Mouse (Mus musculus) CD4-positive, CD25-positive, alpha-beta regulatory T cell, adult 2 months (primary cell): Measurements from ENCODE around the gene Coil.

ENCODE experiments used
- DNase-seq: peaks from one replicate; pipeline ENCODE4 v3.0.0-alpha.2; 2012; ENCODE audit warnings: low read depth, low spot score

The Coil gene

DNA sequence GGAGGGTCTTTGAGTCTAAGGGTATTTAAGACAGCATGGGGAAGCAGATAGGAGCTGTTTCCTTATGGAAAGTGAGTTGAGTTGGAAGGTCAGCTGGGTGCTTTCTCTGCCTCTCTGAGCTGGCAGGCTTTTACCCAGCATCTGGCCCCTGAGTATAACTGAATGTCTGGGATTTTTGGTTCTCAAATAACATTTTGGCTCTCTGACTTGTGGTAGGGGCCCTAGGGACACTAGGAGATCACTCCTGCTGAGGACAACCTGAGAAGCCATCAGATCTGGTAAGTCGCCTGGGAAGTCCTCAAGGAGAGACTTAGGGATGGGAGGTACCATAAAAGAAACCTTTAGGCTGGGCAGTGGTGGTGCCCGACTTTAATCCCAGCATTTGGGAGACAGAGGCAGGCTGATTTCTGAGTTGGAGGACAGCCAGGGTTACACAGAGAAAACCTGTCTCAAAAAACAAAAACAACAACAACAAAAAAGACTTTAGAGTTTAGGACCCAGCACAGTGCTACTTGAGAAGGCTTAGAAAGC, at the start of gene Coil:
Coil (plus strand) TSS at position 51 of the 531 bp plus-strand sequence.
- DNase-seq = peak; percentile 12

DNA sequence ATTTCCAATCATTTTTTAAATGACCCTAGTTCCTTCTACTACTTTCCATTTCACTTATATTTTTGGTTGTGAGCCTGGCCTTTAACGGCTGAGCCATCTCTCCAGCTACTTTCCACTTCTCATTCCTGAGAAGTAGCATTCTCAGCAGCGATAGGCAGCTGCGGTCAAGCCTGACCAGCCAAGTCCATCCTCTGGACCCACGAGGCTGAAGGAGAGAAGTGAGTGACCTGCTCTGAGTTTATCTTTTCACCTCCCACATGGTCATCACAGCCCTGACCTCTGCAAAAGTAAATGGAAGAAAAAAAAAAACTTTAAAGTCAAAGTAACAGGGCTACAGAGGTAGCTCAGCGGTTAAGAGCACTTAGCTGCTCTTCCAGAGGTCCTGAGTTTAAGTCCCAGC, 43.5 kb upstream of the Coil start:
- DNase-seq = no peak

GRCm38 (mm10) chr11:88931692-88932530, 38.1 kb upstream of the Coil start:
- DNase-seq = no peak

DNA sequence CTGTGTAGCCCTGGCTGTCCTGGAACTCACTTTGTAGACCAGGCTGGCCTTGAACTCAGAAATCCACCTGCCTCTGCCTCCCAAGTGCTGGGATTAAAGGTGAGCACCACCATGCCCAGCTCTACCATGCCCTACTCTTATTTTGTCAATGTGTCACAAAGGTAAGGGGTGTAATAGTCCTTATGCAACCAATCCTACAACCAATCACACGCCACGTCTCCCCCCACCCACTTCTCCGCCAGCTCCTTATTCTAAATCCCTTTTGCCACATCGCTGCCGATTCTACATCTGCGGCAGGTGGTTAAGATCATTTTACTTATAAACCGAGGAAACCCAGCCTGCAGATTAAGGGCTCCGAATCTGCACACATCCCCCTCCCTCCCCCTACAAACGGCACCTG, 37.0 kb upstream of the Coil start:
- DNase-seq = no peak

DNA sequence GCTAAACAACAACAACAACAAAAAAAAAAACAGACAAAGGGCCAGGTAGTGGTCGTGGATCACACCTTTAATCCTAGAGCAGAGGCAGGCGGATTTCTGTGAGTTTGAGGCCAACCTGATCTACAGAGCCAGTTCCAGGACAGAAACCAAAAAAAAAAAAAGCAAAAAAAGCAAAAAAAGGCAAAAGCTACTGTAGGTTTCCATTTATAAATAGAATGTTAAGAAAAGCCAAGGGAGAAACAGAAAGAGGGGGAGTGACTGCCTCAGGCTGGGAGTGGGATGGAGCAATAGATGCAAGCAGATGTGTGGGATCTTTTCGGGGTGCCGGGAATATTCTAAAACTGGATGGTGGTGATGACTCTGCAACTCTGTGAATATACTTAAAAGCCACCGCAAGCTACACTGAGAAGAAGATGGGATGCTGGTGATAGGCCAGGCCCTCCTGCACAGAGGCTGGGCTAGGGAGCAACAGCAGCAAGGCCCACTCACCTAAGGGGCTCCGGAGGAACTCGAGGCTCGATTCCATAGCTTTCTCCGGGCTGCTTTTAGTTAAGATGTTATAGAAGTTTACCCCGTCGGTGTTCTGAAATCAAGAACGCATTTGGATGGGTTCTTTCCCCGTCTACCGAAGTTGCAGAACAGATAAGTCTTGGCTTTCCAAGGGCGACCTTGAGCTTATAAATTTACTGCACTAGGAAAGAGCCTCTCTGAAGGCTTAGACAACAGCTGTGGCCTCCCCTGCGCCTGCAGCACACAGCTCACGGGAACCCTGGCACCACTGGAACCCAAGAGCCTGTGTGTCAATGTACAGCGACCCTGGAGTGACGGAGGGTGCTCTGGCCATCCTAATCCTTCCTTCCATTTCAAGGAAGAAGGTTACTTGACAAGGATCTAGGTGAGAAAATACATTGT, 35.7 kb upstream of the Coil start:
- no peak for DNase-seq

DNA sequence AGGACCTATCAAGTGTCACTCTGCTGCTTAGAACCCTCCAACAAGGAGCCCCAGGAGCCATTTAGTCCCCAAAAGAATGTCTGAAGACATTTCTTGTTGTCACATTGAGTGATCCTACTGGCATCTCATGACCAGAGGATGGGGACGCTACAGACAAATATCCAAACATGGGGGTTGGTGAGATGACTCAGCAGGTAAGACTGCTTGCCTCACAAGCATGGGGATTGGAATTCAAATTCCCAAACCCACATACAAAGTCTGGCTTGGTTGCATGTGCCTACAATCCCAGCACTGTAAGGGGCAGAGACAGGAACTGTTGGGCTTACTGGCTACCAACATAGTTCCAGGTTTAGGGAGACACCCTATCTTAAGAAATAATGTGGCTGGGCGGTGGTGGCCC, 32.2 kb upstream of the Coil start:
- no peak for DNase-seq

DNA sequence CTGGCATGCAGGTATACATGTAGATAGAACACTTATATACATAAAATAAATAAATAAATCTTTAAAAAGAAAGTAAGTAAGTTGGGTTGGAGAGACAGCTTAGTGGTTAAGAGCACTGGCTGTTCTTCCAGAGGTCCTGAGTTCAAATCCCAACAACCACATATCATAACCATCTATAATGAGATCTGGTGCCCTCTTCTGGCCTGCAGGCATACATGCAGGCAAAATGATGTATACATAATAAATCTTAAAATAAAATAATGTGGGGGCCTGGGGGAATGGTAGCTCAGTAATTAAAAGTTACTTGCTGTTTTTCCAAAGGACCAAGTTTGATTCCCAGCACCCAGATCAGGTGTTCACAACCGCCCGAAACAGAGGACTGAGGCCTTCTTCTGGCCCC, 31.3 kb upstream of the Coil start:
- DNase-seq = no peak

GRCm38 (mm10) chr11:88939634-88940033, 30.4 kb upstream of the Coil start:
- no peak for DNase-seq

GRCm38 (mm10) chr11:88941489-88941888, 28.6 kb upstream of the Coil start:
- DNase-seq = no peak

GRCm38 (mm10) chr11:88945971-88946585, 24.0 kb upstream of the Coil start:
- DNase-seq = no peak

DNA sequence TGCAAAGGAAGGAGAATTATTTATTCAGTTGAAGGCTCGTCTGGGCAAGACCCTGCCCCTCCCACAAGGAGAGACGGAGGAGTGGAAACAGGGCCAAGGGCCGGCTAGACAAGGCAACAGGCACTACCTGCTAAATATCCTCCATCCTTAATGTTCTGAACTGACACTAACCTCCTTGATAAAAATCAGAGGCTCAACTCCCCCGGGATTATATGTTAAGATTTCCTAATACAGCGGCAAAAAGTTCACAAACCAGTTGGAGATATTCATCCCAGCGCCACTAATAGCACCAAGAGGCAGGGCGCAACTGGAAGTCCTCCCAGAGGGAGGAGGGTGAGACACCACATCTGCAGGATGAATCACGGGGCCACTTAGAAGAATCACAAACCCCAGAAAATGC, 21.2 kb upstream of the Coil start:
- no peak for DNase-seq

- no peak for DNase-seq
Observed at GRCm38 (mm10) chr11:88949802-88950639, 20.0 kb upstream of the Coil start.

DNA sequence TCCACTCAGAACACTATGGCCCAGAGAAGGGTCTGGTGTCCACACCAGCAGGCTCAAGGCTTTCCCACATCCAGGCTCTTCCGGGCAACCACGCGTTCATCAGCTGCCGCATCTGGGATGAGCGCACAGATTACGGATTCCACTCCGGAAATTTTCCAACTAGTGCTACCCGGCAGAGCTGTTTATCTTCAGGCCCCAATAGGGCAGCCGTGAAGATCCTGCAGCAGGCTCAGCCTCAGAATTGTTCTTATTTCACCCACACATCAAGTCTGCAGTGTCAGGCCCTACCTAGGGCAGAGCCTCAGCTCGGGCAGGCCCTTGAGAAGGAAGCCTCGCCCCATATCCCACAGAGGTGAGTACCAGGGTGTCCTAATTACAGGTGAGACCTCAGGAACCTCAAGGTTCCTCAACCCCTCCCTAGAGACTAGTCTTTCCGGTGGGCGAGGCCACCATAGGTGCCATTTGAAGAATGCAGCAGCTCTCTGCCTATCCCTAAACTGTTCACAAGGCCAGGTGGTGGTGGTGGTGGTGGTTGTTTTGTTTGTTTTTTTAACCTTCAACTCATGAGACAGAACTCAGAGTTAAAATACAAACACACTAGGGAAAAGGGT, 19.3 kb upstream of the Coil start:
- DNase-seq = no peak

- no peak for DNase-seq
Observed at GRCm38 (mm10) chr11:88951576-88951975, 18.5 kb upstream of the Coil start.

GRCm38 (mm10) chr11:88952117-88952516, 17.9 kb upstream of the Coil start:
- DNase-seq = no peak

GRCm38 (mm10) chr11:88953582-88953981, 16.5 kb upstream of the Coil start:
- DNase-seq = no peak

- peak; percentile 50 for DNase-seq
Observed at GRCm38 (mm10) chr11:88954803-88955202, 15.2 kb upstream of the Coil start.

GRCm38 (mm10) chr11:88955217-88955969, 14.7 kb upstream of the Coil start, which contains the start of gene Scpep1:
TSS of gene Scpep1 (minus strand) at chr11:88955465.
- DNase-seq = peak; percentile 98

DNA sequence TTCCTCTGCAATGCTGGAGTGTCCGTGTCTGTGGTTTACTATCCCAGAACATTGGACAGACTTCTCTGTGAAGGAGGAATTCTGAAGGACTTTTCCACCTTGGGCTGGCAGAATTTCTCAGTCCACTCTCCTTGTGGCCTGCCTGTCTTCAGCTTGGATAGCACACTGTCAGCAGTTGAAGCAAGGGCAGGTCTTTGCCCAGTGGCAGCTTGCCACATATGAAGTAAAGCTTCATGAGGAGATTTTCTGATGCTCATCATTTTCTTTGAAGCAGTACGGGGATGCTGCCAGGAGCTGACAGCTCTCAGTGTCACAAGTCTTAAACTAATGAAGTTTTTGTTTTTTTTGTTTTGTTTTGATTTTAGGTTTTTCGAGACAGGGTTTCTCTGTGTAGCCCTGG, 11.2 kb upstream of the Coil start:
- no peak for DNase-seq

DNA sequence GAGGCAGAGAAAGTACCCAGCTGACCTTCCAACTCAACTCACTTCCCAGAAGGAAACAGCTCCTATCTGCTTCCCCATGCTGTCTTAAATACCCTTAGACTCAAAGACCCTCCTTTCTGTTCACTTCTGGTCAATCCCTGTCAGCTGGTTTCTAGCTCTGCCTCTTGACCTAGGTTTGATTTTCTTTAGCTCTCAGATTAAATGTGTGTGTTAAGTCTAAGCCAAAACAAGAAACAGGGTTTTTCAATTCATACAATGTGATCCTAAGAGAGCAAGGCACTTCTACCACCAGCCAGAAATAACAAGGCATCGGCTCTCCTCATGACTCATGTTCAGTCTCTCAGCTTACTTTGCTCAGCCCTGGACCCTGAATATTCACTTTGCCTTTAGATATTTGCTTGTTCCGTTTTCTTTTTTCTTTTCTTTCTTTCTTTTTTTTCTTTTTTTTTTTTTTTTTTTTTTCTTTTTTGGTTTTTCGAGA, 3.1 kb upstream of the Coil start, which contains the start of gene Elobl:
Elobl (minus strand) TSS at position 51 of the 481 bp plus-strand sequence.
- no peak for DNase-seq
